Mouse (Mus musculus) B cell, adult 62 days (primary cell): Measurements from ENCODE around the gene Serpinb3c. TPM values are rescaled to one million over a fixed set of nuclear protein-coding genes. Genes with fewer than 3 reads are reported as not detected.

Source experiments
- total RNA-seq: library from RNA; stranded (reverse); gene quantifications from 4 replicates; pipeline ENCODE4 v1.2.4, GENCODE M21; 2023

The Serpinb3c gene
- total RNA-seq, result not detected in 4 replicates

GRCm38 (mm10) chr1:107278261-107278660 lies at the start of gene Serpinb3c, which contains the start of gene Serpinb3b:
Gene Serpinb3c, minus strand, starts transcription at chr1:107278371.
Gene Serpinb3b, minus strand, starts transcription at chr1:107278361.

Other genes with a start within 250 kb of the Serpinb3c start
- not detected in 4 replicates for gene Serpinb3a, start 226.1 kb downstream of the Serpinb3c start, total RNA-seq
- not detected in 4 replicates for gene Serpinb3d, start 194.9 kb downstream of the Serpinb3c start, total RNA-seq
- not detected in 4 replicates for gene Serpinb3b, start within 50 bp of the Serpinb3c start, total RNA-seq
- gene Serpinb11, start 82.8 kb upstream of the Serpinb3c start, total RNA-seq, result not detected in 4 replicates
- 0.28 to 0.72 TPM in 2 of 4 replicates, not detected in the others for gene Serpinb7, start 121.3 kb upstream of the Serpinb3c start, total RNA-seq
- not detected in 4 replicates for gene Serpinb2, start 233.1 kb upstream of the Serpinb3c start, total RNA-seq